Mouse (Mus musculus): ENCODE data around the gene Pakap. TPM values are rescaled to one million over a fixed set of nuclear protein-coding genes. Genes with fewer than 3 reads are reported as not detected.

The Pakap gene
- polyA plus RNA-seq, 1 experiment from 2014 or later = 28.4 TPM

DNA sequence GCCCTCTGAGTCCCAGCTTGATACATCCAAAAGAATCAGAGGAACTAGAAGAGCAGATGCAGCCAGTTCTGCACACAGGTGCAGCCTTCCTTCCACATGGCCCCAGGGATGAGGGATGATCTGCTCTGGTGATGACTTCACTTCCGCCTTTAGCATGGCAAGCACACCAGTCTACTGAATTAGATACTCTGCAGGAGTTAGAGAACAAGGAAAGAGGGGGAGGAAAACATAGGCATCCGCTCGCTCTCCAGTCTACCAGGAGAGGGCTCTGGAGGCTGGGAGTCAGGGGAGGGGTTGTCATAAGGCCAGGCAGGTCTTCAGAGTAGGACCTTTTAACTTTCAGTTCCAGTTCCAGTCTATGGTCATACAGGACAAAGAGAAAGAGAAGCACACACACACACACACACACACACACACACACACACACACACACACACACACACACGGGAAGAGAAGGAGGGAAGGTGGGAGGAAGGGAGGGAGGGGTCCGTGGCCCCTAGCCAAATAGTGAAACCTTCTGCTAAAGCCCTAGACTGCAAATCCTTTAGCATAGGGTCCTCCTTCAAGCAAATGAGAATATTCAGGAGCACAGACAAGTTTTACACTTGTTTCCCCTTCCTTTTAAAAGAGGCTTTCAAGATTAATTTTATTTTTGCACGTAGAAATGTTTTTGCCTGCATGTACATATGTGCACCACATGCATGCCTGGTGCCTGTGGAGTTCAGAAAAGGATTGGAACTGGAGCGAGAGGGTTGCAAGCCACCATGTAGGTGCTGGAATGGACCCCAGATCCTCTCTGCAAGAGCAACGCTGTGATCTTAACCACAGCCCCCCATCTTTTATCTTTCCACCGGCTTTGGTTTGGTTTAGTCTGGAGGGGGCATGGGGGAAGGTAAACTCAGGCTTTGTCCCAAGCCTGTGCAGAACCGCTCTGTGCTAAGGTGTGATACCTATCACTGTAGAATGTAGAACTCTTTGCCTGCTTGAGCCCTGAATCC is 346.5 kb downstream of the Pakap start:
- peaks cover 9% of the 10 kb centered on the region; the same call in 1 of the 2 replicates for H3K4me1 ChIP-seq (replicated peaks; ENCODE audit: control insufficient read depth, insufficient read depth, low read length)
- H3K27ac ChIP-seq (ENCODE audit: low read depth) = no peak overlapping the region
- no peaks in the 10 kb centered on the region for H3K36me3 ChIP-seq (ENCODE audit: control insufficient read depth, insufficient read depth, low read length)
- H3K9me3 ChIP-seq (ENCODE audit: control insufficient read depth, low read length) = no peaks in the 10 kb centered on the region
- H3K27me3 ChIP-seq (replicated peaks; ENCODE audit: control insufficient read depth, insufficient read depth, low read length) = no peaks in the 10 kb centered on the region
- ATAC-seq (replicated peaks; ENCODE audit: low FRiP score, low TSS enrichment, low read depth) (0 out of 2 replicates have a peak, but pooled peaks have one; percentile 14), DNase-seq (ENCODE audit: low spot score) (no peak)
- peak overlapping the region; percentile 40 for H3K4me2 ChIP-seq (ENCODE audit: low read length)
- 72% methylated on average over 10 of the region's 10 CpGs for WGBS
- peak overlapping the region; percentile 32 for H3K4me3 ChIP-seq (ENCODE audit: low read depth, low read length)
- no peak overlapping the region for H3K9ac ChIP-seq (ENCODE audit: low read length)

DNA sequence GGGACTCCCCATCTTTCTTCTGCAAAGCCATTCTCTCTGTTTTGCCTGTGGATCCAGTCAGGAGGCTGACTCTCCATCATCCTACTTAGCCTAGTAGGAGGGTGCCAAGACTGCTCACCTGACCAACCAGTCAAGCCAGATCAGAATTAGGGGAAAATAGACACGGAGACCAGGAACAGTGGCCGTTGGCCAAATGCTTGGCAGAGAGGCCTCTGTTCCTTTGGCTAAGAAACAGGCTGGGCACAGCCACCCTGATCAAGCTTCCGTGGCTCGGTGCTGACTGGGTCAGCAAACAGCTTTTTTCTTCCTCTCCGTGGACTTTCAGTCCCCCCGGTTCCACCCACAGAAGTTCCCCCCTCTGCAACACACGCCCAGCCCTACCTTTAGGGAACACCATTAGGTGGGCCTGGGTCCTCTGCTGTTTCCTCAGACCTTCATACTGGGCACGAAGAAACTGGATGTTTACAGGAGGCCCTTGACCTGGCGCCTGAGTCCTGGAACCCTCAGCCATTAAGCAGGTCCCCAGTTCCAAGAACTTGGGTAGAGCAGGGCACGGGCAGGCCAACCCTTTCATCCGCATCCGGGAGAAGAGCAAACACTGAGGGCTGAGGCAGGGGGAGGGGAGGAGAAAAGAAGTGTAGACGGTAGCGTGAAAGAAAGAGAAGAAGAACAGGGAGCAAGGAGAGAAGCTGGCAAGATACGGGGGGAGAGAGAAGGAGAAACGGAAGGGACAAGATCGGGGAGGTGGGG is 347.4 kb downstream of the Pakap start:
- ATAC-seq (replicated peaks; ENCODE audit: low FRiP score, low TSS enrichment, low read depth) (no peak), DNase-seq (ENCODE audit: low spot score) (no peak)
- no peaks in the 10 kb centered on the region for H3K27me3 ChIP-seq (replicated peaks; ENCODE audit: control insufficient read depth, insufficient read depth, low read length)
- peak overlapping the region; percentile 24; the same call in 1 of the 2 replicates for H3K27ac ChIP-seq (ENCODE audit: low read depth)
- WGBS = 28% methylated on average over 17 of the region's 17 CpGs
- peak overlapping the region; percentile 13; the same call in 1 of the 2 replicates for H3K9ac ChIP-seq (ENCODE audit: low read length)
- H3K4me2 ChIP-seq (ENCODE audit: low read length) = peak overlapping the region; percentile 40
- peaks cover 12% of the 10 kb centered on the region; the same call in 1 of the 2 replicates for H3K4me1 ChIP-seq (replicated peaks; ENCODE audit: control insufficient read depth, insufficient read depth, low read length)
- H3K9me3 ChIP-seq (ENCODE audit: control insufficient read depth, low read length) = no peaks in the 10 kb centered on the region
- peak overlapping the region; percentile 32 for H3K4me3 ChIP-seq (ENCODE audit: low read depth, low read length)
- H3K36me3 ChIP-seq (ENCODE audit: control insufficient read depth, insufficient read depth, low read length) = no peaks in the 10 kb centered on the region

DNA sequence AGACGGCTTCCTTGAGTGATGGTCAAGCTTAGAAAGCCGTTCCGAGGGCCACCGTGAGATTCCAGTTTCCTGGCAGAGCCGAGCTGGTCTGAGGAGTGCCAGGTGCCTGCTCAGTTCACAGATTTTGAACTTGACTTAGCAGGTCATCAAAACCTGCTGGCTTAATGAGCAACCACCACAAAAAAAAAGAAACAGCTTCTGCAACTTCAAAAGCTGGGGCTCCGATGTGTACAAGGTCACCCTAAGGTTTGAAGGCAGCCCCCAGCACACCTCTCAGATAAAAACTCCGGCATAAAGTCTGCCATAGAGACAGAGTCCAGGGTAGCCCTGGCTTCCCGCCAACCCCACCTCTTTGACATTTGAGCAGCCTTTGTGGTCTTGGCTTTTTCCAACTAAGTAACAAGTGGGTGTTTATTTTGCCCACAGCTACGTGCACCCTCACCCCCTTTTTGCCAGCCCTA is 348.3 kb downstream of the Pakap start, which contains the start of gene D630039A03Rik:
Gene D630039A03Rik, minus strand, starts transcription at position 97 of the 461 bp plus-strand sequence.
- peak within 1 kb of the TSS; percentile 13; the same call in 1 of the 2 replicates for H3K9ac ChIP-seq (ENCODE audit: low read length)
- H3K36me3 ChIP-seq (ENCODE audit: control insufficient read depth, insufficient read depth, low read length) = no peaks in the 10 kb centered on the region
- peak; percentile 71 for ATAC-seq (replicated peaks; ENCODE audit: low FRiP score, low TSS enrichment, low read depth)
- H3K9me3 ChIP-seq (ENCODE audit: control insufficient read depth, low read length) = no peaks in the 10 kb centered on the region
- 9% methylated on average over 9 of the region's 9 CpGs for WGBS
- peaks cover 12% of the 10 kb centered on the region; the same call in 1 of the 2 replicates for H3K4me1 ChIP-seq (replicated peaks; ENCODE audit: control insufficient read depth, insufficient read depth, low read length)
- no peak for DNase-seq (ENCODE audit: low spot score)
- peak within 1 kb of the TSS; percentile 32 for H3K4me3 ChIP-seq (ENCODE audit: low read depth, low read length)
- peak within 1 kb of the TSS; percentile 40 for H3K4me2 ChIP-seq (ENCODE audit: low read length)
- no peaks in the 10 kb centered on the region for H3K27me3 ChIP-seq (replicated peaks; ENCODE audit: control insufficient read depth, insufficient read depth, low read length)
- H3K27ac ChIP-seq (ENCODE audit: low read depth) = peak within 1 kb of the TSS; percentile 24; the same call in 1 of the 2 replicates

DNA sequence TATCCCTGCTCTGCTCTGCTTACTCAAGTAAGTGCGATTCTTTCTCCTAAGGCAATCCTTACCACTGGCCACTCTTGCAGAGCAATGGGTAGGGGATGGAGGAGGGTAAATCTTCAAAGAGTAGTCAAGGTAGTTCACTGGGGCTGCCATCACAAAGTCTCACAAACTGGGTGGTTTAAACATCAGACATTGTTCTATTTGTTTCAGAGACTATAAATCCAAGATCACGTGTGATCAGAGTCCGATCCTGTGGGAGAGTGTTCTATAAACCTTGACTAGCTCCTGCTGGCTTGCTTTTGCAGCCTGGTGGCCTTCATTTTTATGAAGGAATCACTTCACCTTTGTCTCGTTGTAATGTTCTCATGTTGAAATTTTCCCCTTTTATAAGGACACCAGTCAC is 348.7 kb downstream of the Pakap start:
- Histone ChIP-seq H3K27ac (ENCODE audit: low read depth) (peak overlapping the region; percentile 24; the same call in 1 of the 2 replicates), H3K36me3 (ENCODE audit: control insufficient read depth, insufficient read depth, low read length) (no peaks in the 10 kb centered on the region), H3K9ac (ENCODE audit: low read length) (no peak overlapping the region), H3K9me3 (ENCODE audit: control insufficient read depth, low read length) (no peaks in the 10 kb centered on the region), H3K27me3 (replicated peaks; ENCODE audit: control insufficient read depth, insufficient read depth, low read length) (no peaks in the 10 kb centered on the region), H3K4me3 (ENCODE audit: low read depth, low read length) (no peak overlapping the region), H3K4me1 (replicated peaks; ENCODE audit: control insufficient read depth, insufficient read depth, low read length) (peaks cover 12% of the 10 kb centered on the region; the same call in 1 of the 2 replicates), H3K4me2 (ENCODE audit: low read length) (peak overlapping the region; percentile 40)
- WGBS = 50% methylated on average over 4 of the region's 4 CpGs
- ATAC-seq (replicated peaks; ENCODE audit: low FRiP score, low TSS enrichment, low read depth) (peak; percentile 32; the same call in 1 of the 2 replicates), DNase-seq (ENCODE audit: low spot score) (no peak)

DNA sequence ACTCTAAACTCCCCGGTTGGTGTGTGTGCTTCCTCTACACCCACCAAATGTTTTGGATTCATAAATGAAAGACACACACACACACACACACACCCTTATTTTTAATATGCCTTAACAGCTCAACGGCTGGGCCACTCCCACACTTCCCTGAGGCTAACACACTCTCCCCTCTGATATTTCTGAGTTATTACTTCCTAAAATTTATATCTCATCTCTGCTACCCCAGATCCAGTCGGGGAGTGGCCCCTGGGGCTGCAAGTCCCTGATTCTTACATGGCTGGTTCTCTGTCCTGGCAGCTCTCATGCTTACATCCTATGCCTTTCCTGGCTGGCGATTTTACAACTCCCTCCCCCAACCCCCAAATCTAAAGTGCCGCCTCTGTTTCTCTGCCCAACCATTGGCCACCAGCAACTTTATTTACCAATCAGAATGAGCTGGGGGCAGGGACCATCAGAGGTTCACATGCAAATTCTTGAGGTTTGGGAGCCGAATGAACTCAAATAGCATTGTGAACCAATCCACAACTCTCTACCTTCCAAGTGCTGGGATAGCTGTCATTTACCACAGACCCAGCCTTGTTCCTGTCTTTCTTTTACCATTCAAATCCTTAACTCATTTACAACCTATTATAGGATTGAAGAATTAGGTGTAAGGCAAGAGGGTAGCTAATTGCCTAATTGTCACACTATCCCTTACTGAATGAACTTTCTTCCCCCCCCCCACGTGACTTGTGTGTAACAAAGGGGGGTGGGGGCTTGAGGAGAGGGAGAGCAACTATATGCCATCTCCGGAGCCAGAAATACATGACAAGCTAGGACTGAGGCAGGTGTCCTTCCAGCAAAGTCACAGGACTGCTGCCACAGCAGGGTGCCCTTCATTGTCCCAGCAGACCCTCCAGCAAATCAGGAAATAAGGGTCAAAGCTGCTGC is 351.8 kb downstream of the Pakap start:
- no peak for ATAC-seq (replicated peaks; ENCODE audit: low FRiP score, low TSS enrichment, low read depth)

DNA sequence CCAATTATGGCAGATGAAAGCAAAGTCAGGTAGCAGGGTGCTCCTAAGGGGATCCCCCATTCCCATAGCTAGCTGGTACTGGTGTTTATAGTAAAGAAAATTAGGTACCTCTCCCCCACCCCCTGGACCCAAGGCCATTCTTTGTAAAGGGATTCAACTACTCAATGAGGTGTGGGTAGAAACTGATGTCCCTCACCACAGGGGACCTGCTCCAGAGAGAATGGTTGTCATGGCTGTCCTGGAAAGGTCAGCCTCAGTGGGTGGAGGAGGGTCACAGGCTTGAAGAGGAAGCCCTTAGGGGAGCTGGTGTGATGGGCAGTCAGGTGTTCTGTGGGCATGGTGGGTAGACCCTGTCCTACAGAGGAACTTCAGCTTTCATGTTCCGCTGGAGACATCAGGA is 352.5 kb downstream of the Pakap start:
- no peak overlapping the region for H3K9ac ChIP-seq (ENCODE audit: low read length)
- peaks cover 10% of the 10 kb centered on the region; the same call in 1 of the 2 replicates for H3K4me1 ChIP-seq (replicated peaks; ENCODE audit: control insufficient read depth, insufficient read depth, low read length)
- ATAC-seq (replicated peaks; ENCODE audit: low FRiP score, low TSS enrichment, low read depth) (no peak), DNase-seq (ENCODE audit: low spot score) (no peak)
- H3K4me3 ChIP-seq (ENCODE audit: low read depth, low read length) = no peak overlapping the region
- H3K9me3 ChIP-seq (ENCODE audit: control insufficient read depth, low read length) = no peaks in the 10 kb centered on the region
- no peaks in the 10 kb centered on the region for H3K27me3 ChIP-seq (replicated peaks; ENCODE audit: control insufficient read depth, insufficient read depth, low read length)
- no peak overlapping the region for H3K4me2 ChIP-seq (ENCODE audit: low read length)
- no peak overlapping the region for H3K27ac ChIP-seq (ENCODE audit: low read depth)
- 96% methylated on average over 1 of the region's 1 CpGs for WGBS
- H3K36me3 ChIP-seq (ENCODE audit: control insufficient read depth, insufficient read depth, low read length) = no peaks in the 10 kb centered on the region

More for the DNA sequence above, 351.8 kb downstream of the Pakap start:
- DNase-seq (ENCODE audit: low spot score) = no peak
- no peak overlapping the region for H3K4me2 ChIP-seq (ENCODE audit: low read length)
- no peak overlapping the region for H3K9ac ChIP-seq (ENCODE audit: low read length)
- no peak overlapping the region for H3K27ac ChIP-seq (ENCODE audit: low read depth)
- no peaks in the 10 kb centered on the region for H3K36me3 ChIP-seq (ENCODE audit: control insufficient read depth, insufficient read depth, low read length)
- WGBS = 24% methylated on average over 8 of the region's 8 CpGs
- no peaks in the 10 kb centered on the region for H3K9me3 ChIP-seq (ENCODE audit: control insufficient read depth, low read length)
- no peaks in the 10 kb centered on the region for H3K27me3 ChIP-seq (replicated peaks; ENCODE audit: control insufficient read depth, insufficient read depth, low read length)
- H3K4me3 ChIP-seq (ENCODE audit: low read depth, low read length) = no peak overlapping the region
- H3K4me1 ChIP-seq (replicated peaks; ENCODE audit: control insufficient read depth, insufficient read depth, low read length) = peaks cover 17% of the 10 kb centered on the region; the same call in 1 of the 2 replicates

DNA sequence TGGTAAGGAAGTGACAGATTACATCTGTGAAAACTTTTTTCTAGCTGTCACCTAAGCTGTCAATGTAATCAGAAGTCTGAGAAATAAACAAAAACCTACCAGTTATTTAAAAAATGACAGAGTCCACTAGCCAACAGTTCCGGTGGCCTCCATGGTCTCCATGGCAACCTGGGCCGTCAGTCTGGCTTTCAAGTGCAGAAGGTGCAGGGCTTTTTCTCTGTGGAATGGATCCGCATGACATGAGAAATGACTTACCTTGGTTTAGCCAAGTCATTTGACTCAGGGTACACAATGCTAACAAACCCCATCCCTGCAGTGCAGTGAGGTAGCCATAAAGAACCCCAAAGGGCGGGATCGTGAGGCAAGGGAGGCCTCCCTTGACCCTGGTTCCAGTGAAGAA is 354.2 kb downstream of the Pakap start:
- Histone ChIP-seq H3K9me3 (ENCODE audit: control insufficient read depth, low read length) (no peaks in the 10 kb centered on the region), H3K27me3 (replicated peaks; ENCODE audit: control insufficient read depth, insufficient read depth, low read length) (no peaks in the 10 kb centered on the region), H3K27ac (ENCODE audit: low read depth) (no peak overlapping the region), H3K4me3 (ENCODE audit: low read depth, low read length) (no peak overlapping the region), H3K36me3 (ENCODE audit: control insufficient read depth, insufficient read depth, low read length) (no peaks in the 10 kb centered on the region), H3K4me2 (ENCODE audit: low read length) (no peak overlapping the region), H3K9ac (ENCODE audit: low read length) (no peak overlapping the region), H3K4me1 (replicated peaks; ENCODE audit: control insufficient read depth, insufficient read depth, low read length) (peaks cover 9% of the 10 kb centered on the region; the same call in 1 of the 2 replicates)
- WGBS = 24% methylated on average over 5 of the region's 5 CpGs
- ATAC-seq (replicated peaks; ENCODE audit: low FRiP score, low TSS enrichment, low read depth) = no peak
- DNase-seq (ENCODE audit: low spot score) = no peak
